Mouse (Mus musculus) cerebral cortex, adult 2 months (tissue): ENCODE data around the gene Triap1.

Experiments
- WGBS: fragments of 180-500 bp; shearing (Covaris S2); methylation state at CpG from one replicate; pipeline ENCODE4 v1.1.7; 2018; 5-methylcytosine and 5-hydroxymethylcytosine counted together

The Triap1 gene

GRCm38 (mm10) chr5:115333626-115334025, 7.4 kb upstream of the Triap1 start:
- 48% methylated on average over 3 of the region's 3 CpGs for WGBS

GRCm38 (mm10) chr5:115340007-115340406, 1.0 kb upstream of the Triap1 start:
- 22% methylated on average over 7 of the region's 7 CpGs for WGBS

- WGBS = 10% methylated on average over 36 of the region's 36 CpGs
Measured at GRCm38 (mm10) chr5:115341314-115342165, 515 bp downstream of the Triap1 start.

GRCm38 (mm10) chr5:115347564-115347963, 6.5 kb downstream of the Triap1 start:
- 2% methylated on average over 5 of the region's 5 CpGs for WGBS

GRCm38 (mm10) chr5:115348546-115349224, 7.7 kb downstream of the Triap1 start, which contains the start of gene Cox6a1:
Gene Cox6a1, minus strand, starts transcription at chr5:115348981.
- under 1% methylated on average over 74 of the region's 74 CpGs for WGBS

- under 1% methylated on average over 18 of the region's 18 CpGs for WGBS
Measured at GRCm38 (mm10) chr5:115349225-115349555, 8.2 kb downstream of the Triap1 start.

GRCm38 (mm10) chr5:115351348-115351747, 10.3 kb downstream of the Triap1 start:
- WGBS = 86% methylated on average over 5 of the region's 5 CpGs

- 69% methylated on average over 13 of the region's 13 CpGs for WGBS
Measured at GRCm38 (mm10) chr5:115355070-115355469, 14.0 kb downstream of the Triap1 start.

GRCm38 (mm10) chr5:115358872-115359271, 17.8 kb downstream of the Triap1 start:
- WGBS = 6% methylated on average over 12 of the region's 12 CpGs

- whole genome bisulfite sequencing = 75% methylated on average over 8 of the region's 8 CpGs
Measured at GRCm38 (mm10) chr5:115359438-115359837, 18.4 kb downstream of the Triap1 start.

- 70% methylated on average over 5 of the region's 5 CpGs for WGBS
Measured at GRCm38 (mm10) chr5:115359851-115360372, 18.9 kb downstream of the Triap1 start.

- 34% methylated on average over 7 of the region's 7 CpGs for WGBS
Measured at GRCm38 (mm10) chr5:115362216-115362615, 21.2 kb downstream of the Triap1 start.

- WGBS = 30% methylated on average over 19 of the region's 19 CpGs
Measured at GRCm38 (mm10) chr5:115362819-115363714, 22.0 kb downstream of the Triap1 start.

- 89% methylated on average over 4 of the region's 4 CpGs for WGBS
Measured at GRCm38 (mm10) chr5:115364782-115365181, 23.8 kb downstream of the Triap1 start.

- 76% methylated on average over 9 of the region's 9 CpGs for WGBS
Measured at GRCm38 (mm10) chr5:115371736-115372135, 30.7 kb downstream of the Triap1 start.

- WGBS = 26% methylated on average over 26 of the region's 26 CpGs
Measured at GRCm38 (mm10) chr5:115373441-115374203, 32.6 kb downstream of the Triap1 start.

- WGBS = 28% methylated on average over 11 of the region's 11 CpGs
Measured at GRCm38 (mm10) chr5:115374204-115374820, 33.3 kb downstream of the Triap1 start.

- WGBS = 92% methylated on average over 2 of the region's 2 CpGs
Measured at GRCm38 (mm10) chr5:115375436-115375835, 34.4 kb downstream of the Triap1 start.

- 80% methylated on average over 2 of the region's 2 CpGs for WGBS
Measured at GRCm38 (mm10) chr5:115378882-115379281, 37.9 kb downstream of the Triap1 start.

- 39% methylated on average over 9 of the region's 9 CpGs for WGBS
Measured at GRCm38 (mm10) chr5:115391935-115392334, 50.9 kb downstream of the Triap1 start.
